Mouse (Mus musculus) CD4-positive helper T cell, adult 2 months (primary cell): Measurements from ENCODE around the gene Smarcc2.

Experiments
- DNase-seq: peaks from one replicate; pipeline ENCODE4 v3.0.0-alpha.2; 2012; ENCODE audit warnings: low read depth, missing footprints, low spot score

Smarcc2 gene

DNA sequence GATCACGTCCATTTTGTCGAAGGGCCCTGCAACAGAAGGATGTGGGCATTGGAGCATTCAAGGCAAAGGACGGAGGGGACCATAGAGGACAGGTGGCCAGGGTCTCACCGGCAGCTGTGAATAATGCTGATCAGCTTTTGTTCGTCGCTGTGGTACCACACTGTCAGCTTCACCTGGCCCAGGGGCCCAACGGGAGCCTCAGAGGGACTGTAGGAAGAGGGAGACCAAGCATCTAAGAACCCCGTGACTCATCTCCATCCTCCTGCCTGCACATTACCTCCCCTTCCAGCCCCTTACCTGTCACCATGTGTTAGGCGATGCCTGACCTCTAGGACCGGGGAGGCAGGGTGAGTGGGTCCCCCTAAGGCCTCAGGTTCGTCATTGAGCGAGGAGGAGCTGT is 52.7 kb downstream of the Smarcc2 start:
- no peak for DNase-seq

DNA sequence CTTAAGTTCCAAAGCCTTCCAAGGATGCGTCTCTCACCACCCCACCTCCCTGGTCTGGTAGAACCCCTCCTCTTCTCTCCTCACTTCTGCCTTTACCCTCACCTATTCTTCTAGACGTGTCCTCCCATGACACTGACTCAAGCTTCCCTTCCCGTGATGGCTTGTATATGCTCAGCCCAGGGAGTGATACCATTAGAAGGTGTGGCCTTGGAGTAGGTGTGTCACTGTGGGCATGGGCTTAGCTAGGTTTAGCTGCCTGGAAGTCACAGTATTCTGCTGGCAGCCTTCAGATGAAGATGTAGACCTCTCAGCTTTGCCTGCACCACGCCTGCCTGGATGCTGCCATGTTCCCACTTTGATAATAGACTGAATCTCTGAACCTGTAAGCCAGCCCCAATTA is 56.0 kb downstream of the Smarcc2 start:
- no peak for DNase-seq

DNA sequence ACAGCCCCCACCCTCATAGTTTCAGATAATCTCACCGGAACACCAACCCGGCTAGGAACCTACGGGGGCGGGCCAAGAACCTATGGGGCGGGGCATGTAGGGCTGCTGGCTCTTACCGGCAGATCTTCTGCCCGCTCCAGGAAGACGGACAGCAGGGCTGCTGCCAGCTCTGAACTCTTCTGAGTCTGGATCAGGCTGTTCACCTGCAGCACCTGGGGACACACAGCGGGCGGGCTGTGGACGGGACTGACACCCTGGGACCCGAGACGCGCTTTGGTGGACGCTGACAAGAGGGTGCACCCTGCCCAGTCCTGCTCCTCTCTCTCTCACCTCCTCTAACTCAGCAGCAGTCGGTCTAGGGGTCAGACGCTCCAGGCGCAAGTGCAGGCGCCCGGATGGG is 57.0 kb downstream of the Smarcc2 start:
- no peak for DNase-seq

DNA sequence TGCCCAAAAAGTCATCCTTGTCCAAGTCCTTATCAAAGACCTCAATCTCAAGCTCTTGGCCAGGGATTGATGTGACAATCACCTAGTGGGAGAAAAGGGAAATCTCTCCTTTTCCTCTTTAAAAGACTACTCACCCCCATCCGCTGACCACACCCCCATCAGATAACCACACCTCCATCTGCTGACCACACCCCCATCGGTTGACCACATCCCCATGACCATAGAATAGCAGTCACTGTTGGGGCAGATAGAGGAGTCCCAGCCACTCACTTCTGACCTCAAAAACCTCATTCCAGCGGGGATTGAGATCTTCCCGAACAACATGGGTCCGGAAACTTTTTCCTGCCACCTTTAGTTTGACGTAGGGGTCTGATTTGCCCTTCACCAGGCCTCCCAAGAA is 57.6 kb downstream of the Smarcc2 start:
- DNase-seq: no peak

DNA sequence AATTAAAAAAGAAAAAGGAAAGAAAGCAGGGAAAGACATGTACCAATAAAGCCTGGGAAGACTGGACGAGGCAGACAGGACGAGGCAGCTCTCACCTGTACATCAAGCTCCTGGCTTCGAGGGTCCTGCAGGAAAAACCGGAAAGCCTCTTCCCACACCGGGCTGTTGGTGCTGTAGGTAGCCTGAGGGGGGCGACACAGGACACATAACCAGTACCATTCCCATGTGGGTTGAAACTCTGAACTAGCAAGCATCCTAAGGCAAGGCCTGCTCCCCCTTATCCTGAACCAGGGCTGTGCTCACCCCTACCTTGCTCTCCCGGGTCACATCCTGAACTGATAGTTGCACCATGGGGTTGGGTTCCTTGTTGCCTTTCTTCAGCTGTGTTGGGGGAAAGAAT is 59.8 kb downstream of the Smarcc2 start:
- peak; percentile 38 for DNase-seq

DNA sequence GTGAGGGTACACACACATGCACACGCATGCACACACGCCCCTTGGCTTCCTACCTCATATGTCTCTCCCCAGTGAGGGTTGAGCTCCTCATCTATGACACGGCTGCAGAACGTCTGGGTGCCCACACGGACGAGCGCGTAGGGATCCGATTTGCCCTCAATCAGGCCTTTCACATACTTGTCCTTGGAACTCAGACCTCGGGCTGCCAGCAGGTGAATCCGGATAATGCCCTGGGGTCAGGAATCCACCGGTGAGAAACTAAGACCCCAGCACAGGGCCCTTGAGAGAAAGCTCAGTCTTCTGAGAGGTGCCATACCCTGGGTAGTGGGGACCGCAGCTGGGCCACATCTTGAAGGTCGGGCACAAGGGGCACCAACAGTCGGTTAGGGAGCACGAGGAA is 61.5 kb downstream of the Smarcc2 start:
- DNase-seq: no peak

DNA sequence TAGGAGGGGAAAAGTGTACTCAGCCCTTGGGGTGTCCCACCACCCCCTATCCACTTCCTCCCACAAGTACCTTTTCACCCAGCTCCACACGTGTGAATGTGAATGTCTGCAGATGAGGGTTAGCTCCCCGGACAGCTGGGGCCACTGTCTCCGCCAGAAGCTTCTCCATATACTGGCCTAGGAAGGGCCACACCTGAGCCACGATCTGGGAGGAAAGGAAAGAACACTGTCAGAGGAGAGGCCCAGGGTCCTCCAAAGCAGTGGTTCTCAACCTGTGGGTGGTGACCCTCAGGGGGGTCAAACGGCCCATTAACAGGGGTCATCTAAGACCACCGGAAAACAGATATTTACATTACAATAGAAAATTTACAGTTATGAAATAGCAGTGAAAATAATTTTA is 63.3 kb downstream of the Smarcc2 start:
- no peak for DNase-seq

DNA sequence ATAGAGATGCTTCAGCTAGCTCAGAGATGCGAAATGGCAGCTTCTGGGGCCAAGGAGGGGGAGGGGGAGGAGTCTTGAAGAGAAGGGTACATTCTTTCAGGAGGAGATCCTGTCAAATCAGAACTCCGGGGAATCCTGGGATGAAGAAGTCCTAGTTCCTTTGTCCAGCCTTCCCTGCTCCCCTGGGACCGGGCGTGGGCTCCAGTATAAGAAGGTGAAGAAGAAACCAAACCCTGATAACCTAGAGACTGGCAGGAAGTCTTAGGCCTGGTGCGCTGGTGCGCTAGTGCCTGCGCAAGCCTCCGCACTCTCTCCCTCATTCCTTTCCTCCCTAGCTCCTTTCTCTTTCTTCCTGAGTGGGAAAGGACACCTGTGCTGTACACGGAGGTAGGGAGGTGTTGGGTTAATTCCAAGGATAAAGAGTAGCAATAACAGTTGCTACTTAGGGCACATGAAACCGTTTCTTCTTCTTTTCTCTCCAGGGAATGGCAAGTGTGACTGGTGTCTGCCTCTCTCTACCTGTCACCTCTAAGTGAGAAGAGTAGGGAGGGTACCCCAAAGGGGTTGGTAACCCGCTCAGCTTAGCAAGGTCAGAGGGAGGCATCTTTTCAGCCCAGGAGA is 65.2 kb downstream of the Smarcc2 start:
- DNase-seq: peak; percentile 54

DNA sequence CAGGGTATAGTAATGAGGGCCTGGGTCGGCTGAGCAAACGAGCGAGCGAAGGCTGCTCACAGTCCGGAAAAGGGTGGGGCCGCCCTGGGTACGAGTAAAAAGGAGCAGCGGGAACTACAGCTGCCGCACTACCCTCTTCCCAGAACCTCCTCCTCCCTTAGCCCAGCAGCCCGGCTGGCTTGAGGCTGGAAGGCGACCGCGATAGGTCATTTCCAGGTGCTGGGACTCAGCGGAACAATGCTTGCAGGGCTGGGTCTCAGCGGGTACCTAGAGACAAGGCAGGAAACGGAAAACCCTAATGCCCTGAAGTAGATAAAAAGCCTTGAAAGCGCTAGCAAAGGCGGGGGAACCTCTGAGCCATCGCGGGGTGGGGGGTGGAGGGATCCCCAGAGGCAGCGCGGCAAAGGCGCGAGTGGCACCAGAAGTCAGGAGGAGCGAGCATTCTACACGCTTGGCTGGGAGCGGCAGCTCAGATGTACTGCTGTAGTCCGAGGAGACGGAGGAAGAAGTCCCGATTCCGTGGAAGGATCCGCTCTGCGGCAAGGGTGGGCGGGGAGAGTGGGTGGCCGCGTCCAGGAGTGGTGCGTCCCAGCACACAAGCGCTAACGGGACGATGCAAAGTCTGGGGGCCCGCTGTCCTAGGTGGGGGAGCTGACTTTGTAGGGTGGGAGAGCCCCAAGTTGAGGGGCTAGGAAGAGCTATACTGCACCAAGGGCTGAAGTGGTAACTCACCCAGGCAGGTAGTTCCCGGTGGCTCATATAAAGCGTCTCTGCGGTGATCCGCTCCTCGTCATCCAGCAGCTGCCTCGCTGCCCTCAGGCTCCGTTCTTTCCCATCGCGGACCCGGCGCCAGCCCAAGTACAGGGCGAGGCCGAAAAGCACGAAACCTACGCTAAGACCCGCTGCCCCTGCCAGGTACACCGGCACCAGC is 65.9 kb downstream of the Smarcc2 start:
- peak; percentile 88 for DNase-seq

DNA sequence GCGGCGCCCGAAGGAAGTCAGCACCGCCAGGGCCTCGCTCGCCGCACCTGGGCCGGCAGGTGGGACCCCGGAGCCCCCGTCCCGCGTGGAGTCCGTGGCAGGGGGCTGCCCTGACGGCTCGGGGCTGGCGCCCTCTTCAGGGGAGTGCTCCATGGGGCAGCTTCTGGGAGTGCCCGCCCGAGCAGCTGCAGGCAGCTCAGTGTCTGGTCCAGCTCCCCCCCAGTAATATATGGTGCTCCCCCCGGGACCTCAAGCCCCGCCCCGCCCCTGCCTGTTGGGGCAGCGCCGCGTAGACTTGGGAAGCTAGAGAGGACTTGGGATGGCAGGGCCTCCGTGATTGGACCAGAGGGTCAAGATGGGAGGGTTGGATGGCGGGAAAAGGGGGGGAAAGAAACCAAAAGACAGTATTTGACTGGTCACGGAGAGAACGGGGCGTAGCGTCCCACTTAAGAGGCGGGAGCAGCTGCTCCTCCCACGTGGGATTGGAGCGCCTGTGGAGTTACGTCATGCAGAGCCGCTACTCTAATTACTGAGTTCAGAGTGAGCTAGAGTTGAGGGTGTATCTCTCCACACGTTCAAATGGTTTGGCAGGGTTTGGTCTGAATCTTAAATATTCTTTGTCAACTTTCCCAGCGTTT is 66.7 kb downstream of the Smarcc2 start, which contains the start of gene Esyt1:
Gene Esyt1 (minus strand): TSS at position 201 of the 638 bp plus-strand sequence.
- DNase-seq: peak; percentile 98

DNA sequence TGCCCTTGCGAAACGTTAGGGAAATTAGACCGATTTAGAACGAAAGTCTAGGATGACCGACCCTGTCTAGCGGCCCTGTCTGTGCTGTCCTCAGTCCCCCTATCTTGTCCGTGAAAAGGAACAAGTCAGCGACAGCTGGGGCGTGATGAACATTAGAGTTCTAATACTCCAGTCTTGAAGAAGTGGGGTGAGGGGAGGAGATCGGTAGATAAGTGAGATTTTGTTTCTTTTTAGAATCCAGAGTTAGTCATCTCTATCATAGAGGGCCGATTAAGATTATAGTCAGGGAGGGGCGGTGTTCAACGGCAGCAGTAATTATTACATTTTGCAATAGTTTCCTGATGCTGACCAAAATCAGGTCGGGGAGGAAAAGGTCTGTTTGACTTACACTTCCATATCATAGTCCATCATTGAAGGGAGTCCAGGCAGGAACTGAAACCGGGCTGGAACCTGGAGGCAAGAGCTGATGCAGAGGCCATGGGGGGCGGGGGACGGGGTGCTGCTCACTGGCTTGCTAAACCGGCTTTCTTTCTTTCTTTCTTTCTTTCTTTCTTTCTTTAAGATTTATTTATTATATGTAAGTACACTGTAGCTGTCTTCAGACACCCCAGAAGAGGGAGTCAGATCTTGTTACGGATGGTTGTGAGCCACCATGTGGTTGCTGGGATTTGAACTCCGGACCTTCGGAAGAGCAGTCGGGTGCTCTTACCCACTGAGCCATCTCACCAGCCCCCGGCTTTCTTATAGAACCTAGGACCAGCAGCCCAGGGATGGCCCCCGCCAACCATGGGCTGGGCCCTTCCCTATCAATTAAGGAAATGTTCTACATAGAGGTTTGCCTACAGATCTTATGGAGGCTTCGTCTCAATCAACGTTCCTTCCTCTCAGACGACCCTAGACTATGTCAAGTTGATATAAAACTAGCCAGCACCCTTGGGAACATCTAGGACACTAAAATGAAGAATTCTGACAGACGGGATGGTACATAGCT is 67.6 kb downstream of the Smarcc2 start:
- no peak for DNase-seq

DNA sequence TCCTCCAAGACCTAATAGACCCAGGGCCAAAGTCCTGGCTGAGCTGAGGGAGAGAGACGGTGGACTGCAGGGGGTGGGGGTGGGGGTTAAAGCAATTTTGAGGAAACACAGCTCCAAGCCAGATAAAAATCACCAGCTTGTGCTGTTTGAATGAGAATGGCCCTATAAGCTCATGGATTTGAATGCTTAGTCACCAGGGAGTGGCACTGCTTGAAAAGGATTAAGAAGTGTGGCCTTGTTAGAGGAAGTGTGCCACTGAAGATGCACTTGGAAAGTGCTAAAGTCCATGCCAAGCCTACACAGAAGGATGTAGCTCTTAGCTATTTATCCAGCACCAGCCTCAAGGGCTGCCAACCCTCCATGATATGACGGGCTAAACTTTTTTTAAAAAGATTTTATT is 76.2 kb downstream of the Smarcc2 start:
- DNase-seq: no peak

DNA sequence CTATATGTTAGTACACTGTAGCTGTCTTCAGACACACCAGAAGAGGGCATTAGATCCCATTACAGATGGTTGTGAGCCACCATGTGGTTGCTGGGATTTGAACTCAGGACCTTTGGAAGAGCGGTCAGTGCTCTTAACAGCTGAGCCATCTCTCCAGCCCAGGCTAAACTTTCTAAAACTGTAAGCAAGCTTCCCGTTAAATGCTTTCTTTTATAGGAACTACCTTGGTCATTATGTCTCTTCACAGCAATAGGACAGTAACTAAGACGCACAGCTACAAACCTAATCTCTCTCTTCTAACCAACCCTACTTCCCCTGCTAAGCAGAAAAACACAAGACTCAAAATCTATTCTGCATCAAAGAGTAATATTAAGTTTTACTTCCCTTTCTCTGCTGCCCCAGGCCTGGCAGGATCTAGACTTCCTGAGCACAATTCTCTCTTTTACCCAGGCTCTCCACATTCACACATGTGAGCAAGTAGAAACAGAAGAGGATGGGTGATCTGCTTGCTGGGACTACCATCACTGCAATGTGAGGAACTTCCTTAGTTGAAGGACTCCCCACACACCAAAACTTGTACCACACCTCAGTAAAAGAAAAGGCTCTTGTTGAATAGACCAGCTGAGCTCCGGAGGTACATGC is 76.7 kb downstream of the Smarcc2 start:
- DNase-seq: no peak

DNA sequence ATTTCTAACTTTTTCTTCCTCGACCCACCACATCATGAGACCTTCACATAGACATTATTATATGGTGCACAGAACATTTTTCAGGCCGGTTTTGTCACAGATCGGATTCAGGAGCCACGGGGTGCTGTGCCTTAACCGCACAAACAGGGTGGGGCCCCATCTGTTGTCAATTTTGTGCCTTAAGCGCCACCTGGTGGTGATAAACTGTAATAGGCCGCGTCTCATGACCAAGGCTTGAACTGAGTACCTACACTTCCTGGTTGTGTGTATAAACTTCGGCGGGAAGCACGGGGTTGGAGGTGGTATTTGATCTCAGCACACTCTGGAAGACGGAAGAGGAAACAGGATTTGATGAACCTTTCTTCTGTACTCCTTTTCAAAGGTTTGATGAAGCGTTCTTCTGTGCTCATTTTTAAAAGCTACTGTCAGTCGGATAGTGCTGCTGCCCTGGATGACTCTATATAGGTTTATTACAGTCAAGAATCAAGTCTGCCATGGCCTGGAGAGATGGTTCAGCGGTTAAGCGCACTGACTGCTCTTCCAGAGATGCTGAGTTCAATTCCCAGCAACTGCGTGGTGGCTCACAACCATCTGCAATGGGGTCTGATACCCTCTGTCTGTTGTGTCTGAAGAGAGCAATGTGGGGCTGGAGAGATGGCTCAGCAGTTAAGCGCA is 77.4 kb downstream of the Smarcc2 start:
- peak; percentile 94 for DNase-seq

DNA sequence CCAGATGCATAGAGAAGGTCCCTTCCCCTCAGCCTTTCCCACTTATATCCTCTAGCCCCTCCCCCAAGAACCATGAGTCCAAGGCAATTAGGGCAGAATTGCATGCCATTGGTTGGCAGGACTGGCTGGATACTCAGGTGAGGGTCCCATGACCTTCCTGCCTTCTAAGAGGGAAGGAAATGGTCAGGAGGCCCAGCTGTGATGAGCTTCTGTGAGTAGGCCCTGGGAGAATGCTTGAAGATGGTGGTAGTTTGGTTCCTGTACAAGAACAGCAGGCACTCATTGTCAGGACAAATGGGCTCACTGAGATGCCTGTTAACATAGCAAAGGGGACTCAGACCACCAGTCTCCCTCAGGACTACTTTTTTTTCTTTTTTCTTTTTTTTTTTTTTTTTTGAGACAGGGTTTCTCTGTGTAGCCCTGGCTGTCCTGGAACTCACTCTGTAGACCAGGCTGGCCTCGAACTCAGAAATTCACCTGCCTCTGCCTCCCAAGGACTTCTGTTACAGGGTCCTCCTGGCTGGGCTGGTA is 79.4 kb downstream of the Smarcc2 start:
- DNase-seq: no peak
